Mouse (Mus musculus): ENCODE data around the gene Rbm15. TPM values are rescaled to one million over a fixed set of nuclear protein-coding genes. Genes with fewer than 3 reads are reported as not detected.

The Rbm15 gene
- polyA plus RNA-seq (2012; rRNA removed) = 9.0 and 10.6 TPM in 2 replicates

GRCm38 (mm10) chr3:107333381-107334201 lies at the start of gene Rbm15:
TSS of gene Rbm15 (minus strand) at chr3:107333673.

GRCm38 (mm10) chr3:107290764-107291381 lies 42.6 kb downstream of the Rbm15 start, which contains the start of gene Slc16a4:
TSS of gene Slc16a4 (plus strand) at chr3:107291230.

GRCm38 (mm10) chr3:107278479-107279269 lies 54.8 kb downstream of the Rbm15 start, which contains the start of gene Lamtor5:
TSS of gene Lamtor5 (plus strand) at chr3:107278858.

Other genes starting within 250 kb of the Rbm15 start
- 0.63 and 1.1 TPM in 2 replicates for gene Kcna2, start 232.5 kb downstream of the Rbm15 start, polyA plus RNA-seq (2012; rRNA removed)
- gene Kcna10, start 150.6 kb downstream of the Rbm15 start, polyA plus RNA-seq (2012; rRNA removed) = not detected in 2 replicates
- not detected in 2 replicates for gene Cym, start 111.9 kb downstream of the Rbm15 start, polyA plus RNA-seq (2012; rRNA removed)
- gene A630076J17Rik, start 103.1 kb downstream of the Rbm15 start, polyA plus RNA-seq (2012; rRNA removed) = not detected in 2 replicates
- gene Prok1, start 94.0 kb downstream of the Rbm15 start, polyA plus RNA-seq (2012; rRNA removed) = 0.06 and 0.10 TPM in 2 replicates
- gene Lamtor5, start 54.8 kb downstream of the Rbm15 start, polyA plus RNA-seq (2012; rRNA removed) = 75.0 and 92.6 TPM in 2 replicates
- gene Slc16a4, start 42.4 kb downstream of the Rbm15 start, polyA plus RNA-seq (2012; rRNA removed) = 0.64 and 0.75 TPM in 2 replicates
- gene Kcnc4, start 125.9 kb upstream of the Rbm15 start, polyA plus RNA-seq (2012; rRNA removed) = 0.91 and 0.97 TPM in 2 replicates
- 5.6 and 7.4 TPM in 2 replicates for gene Slc6a17, start 184.3 kb upstream of the Rbm15 start, polyA plus RNA-seq (2012; rRNA removed)
- not detected in 2 replicates for gene Ubl4b, start 221.4 kb upstream of the Rbm15 start, polyA plus RNA-seq (2012; rRNA removed)